Mouse (Mus musculus): Measurements from ENCODE around the gene Stat1. TPM values are rescaled to one million over a fixed set of nuclear protein-coding genes. Genes with fewer than 3 reads are reported as not detected.

Gene Stat1
- total and polyA plus RNA-seq, 2 experiments from 2014 or later: 23.0 to 55.1 TPM

- peaks cover 12% of the 10 kb centered on the region for H3K4me1 ChIP-seq (ENCODE audit: control insufficient read depth, insufficient read depth)
- no peak overlapping the region for H3K4me3 ChIP-seq (ENCODE audit: low read depth, low read length)
- DNase-seq (ENCODE audit: low spot score): no peak
- no peaks in the 10 kb centered on the region for H3K27me3 ChIP-seq (ENCODE audit: control insufficient read depth, insufficient read depth, low read length)
- no peaks in the 10 kb centered on the region for H3K9me3 ChIP-seq (replicated peaks; ENCODE audit: control insufficient read depth, low read length)
- ATAC-seq (ENCODE audit: insufficient read depth, low read depth): no peak
- H3K27ac ChIP-seq (ENCODE audit: low read depth): no peak overlapping the region
- H3K36me3 ChIP-seq (replicated peaks; ENCODE audit: control insufficient read depth, insufficient read depth, low read length): peaks cover 71% of the 10 kb centered on the region
- H3K9ac ChIP-seq (replicated peaks; ENCODE audit: low read depth, low read length): no peak overlapping the region
- no peak for TF ChIP-seq EP300 (IDR thresholded peaks at IDR 0.05; ENCODE audit: low read depth)
- TF ChIP-seq CTCF (IDR thresholded peaks at IDR 0.05; ENCODE audit: low read depth): no peak
- H3K4me2 ChIP-seq (ENCODE audit: low read depth, low read length): no peak overlapping the region
- 71% methylated on average over 4 of the region's 4 CpGs for WGBS
Measured at GRCm38 (mm10) chr1:52143191-52143590, 24.0 kb downstream of the Stat1 start.

GRCm38 (mm10) chr1:52143596-52144156 is 24.4 kb downstream of the Stat1 start:
- H3K9me3 ChIP-seq (replicated peaks; ENCODE audit: control insufficient read depth, low read length): no peaks in the 10 kb centered on the region
- DNase-seq (ENCODE audit: low spot score) (no peak), ATAC-seq (ENCODE audit: insufficient read depth, low read depth) (no peak)
- peaks cover 17% of the 10 kb centered on the region for H3K4me1 ChIP-seq (ENCODE audit: control insufficient read depth, insufficient read depth)
- 86% methylated on average over 7 of the region's 7 CpGs for WGBS
- H3K4me2 ChIP-seq (ENCODE audit: low read depth, low read length): no peak overlapping the region
- no peak overlapping the region for H3K4me3 ChIP-seq (ENCODE audit: low read depth, low read length)
- no peak for TF ChIP-seq CTCF (IDR thresholded peaks at IDR 0.05; ENCODE audit: low read depth)
- TF ChIP-seq EP300 (IDR thresholded peaks at IDR 0.05; ENCODE audit: low read depth): no peak
- H3K36me3 ChIP-seq (replicated peaks; ENCODE audit: control insufficient read depth, insufficient read depth, low read length): peaks cover 68% of the 10 kb centered on the region
- H3K9ac ChIP-seq (replicated peaks; ENCODE audit: low read depth, low read length): no peak overlapping the region
- no peaks in the 10 kb centered on the region for H3K27me3 ChIP-seq (ENCODE audit: control insufficient read depth, insufficient read depth, low read length)
- no peak overlapping the region for H3K27ac ChIP-seq (ENCODE audit: low read depth)

GRCm38 (mm10) chr1:52144907-52145306 is 25.7 kb downstream of the Stat1 start:
- no peak overlapping the region for H3K4me3 ChIP-seq (ENCODE audit: low read depth, low read length)
- ATAC-seq (ENCODE audit: insufficient read depth, low read depth) (no peak), DNase-seq (ENCODE audit: low spot score) (no peak)
- TF ChIP-seq EP300 (IDR thresholded peaks at IDR 0.05; ENCODE audit: low read depth) (no peak), CTCF (IDR thresholded peaks at IDR 0.05; ENCODE audit: low read depth) (no peak)
- no peak overlapping the region for H3K27ac ChIP-seq (ENCODE audit: low read depth)
- H3K9ac ChIP-seq (replicated peaks; ENCODE audit: low read depth, low read length): no peak overlapping the region
- H3K36me3 ChIP-seq (replicated peaks; ENCODE audit: control insufficient read depth, insufficient read depth, low read length): peaks cover 64% of the 10 kb centered on the region
- H3K9me3 ChIP-seq (replicated peaks; ENCODE audit: control insufficient read depth, low read length): no peaks in the 10 kb centered on the region
- peaks cover 27% of the 10 kb centered on the region for H3K4me1 ChIP-seq (ENCODE audit: control insufficient read depth, insufficient read depth)
- no peaks in the 10 kb centered on the region for H3K27me3 ChIP-seq (ENCODE audit: control insufficient read depth, insufficient read depth, low read length)
- H3K4me2 ChIP-seq (ENCODE audit: low read depth, low read length): no peak overlapping the region
- 81% methylated on average over 10 of the region's 10 CpGs for WGBS

- peak; percentile 57 for ATAC-seq (ENCODE audit: insufficient read depth, low read depth)
- Histone ChIP-seq H3K4me1 (ENCODE audit: control insufficient read depth, insufficient read depth) (peaks cover 34% of the 10 kb centered on the region), H3K27me3 (ENCODE audit: control insufficient read depth, insufficient read depth, low read length) (no peaks in the 10 kb centered on the region), H3K27ac (ENCODE audit: low read depth) (no peak overlapping the region), H3K4me3 (ENCODE audit: low read depth, low read length) (no peak overlapping the region), H3K36me3 (replicated peaks; ENCODE audit: control insufficient read depth, insufficient read depth, low read length) (peaks cover 61% of the 10 kb centered on the region), H3K4me2 (ENCODE audit: low read depth, low read length) (no peak overlapping the region), H3K9ac (replicated peaks; ENCODE audit: low read depth, low read length) (no peak overlapping the region), H3K9me3 (replicated peaks; ENCODE audit: control insufficient read depth, low read length) (no peaks in the 10 kb centered on the region)
- 50% methylated on average over 12 of the region's 12 CpGs for WGBS
- TF ChIP-seq CTCF (IDR thresholded peaks at IDR 0.05; ENCODE audit: low read depth) (peak; percentile 85), EP300 (IDR thresholded peaks at IDR 0.05; ENCODE audit: low read depth) (no peak)
- DNase-seq (ENCODE audit: low spot score): peak; percentile 80
Measured at GRCm38 (mm10) chr1:52146214-52146970, 27.2 kb downstream of the Stat1 start.

- no peak for DNase-seq (ENCODE audit: low spot score)
- H3K4me1 ChIP-seq (ENCODE audit: control insufficient read depth, insufficient read depth): peaks cover 27% of the 10 kb centered on the region
- no peak for ATAC-seq (ENCODE audit: insufficient read depth, low read depth)
- no peak overlapping the region for H3K4me3 ChIP-seq (ENCODE audit: low read depth, low read length)
- no peak for TF ChIP-seq CTCF (IDR thresholded peaks at IDR 0.05; ENCODE audit: low read depth)
- no peak for TF ChIP-seq EP300 (IDR thresholded peaks at IDR 0.05; ENCODE audit: low read depth)
- 70% methylated on average over 2 of the region's 2 CpGs for WGBS
- no peak overlapping the region for H3K27ac ChIP-seq (ENCODE audit: low read depth)
- no peak overlapping the region for H3K9ac ChIP-seq (replicated peaks; ENCODE audit: low read depth, low read length)
- H3K4me2 ChIP-seq (ENCODE audit: low read depth, low read length): no peak overlapping the region
- no peaks in the 10 kb centered on the region for H3K27me3 ChIP-seq (ENCODE audit: control insufficient read depth, insufficient read depth, low read length)
- peaks cover 67% of the 10 kb centered on the region for H3K36me3 ChIP-seq (replicated peaks; ENCODE audit: control insufficient read depth, insufficient read depth, low read length)
- H3K9me3 ChIP-seq (replicated peaks; ENCODE audit: control insufficient read depth, low read length): no peaks in the 10 kb centered on the region
Measured at GRCm38 (mm10) chr1:52147431-52147830, 28.2 kb downstream of the Stat1 start.
